Mouse (Mus musculus) kidney, adult 18-20 months (tissue): ENCODE results near the gene Nxn.
"Not testable (repeated sequence)": the region's sequence is repeated elsewhere in the genome, so short reads cannot be mapped to it uniquely, and the experiment has no call there.

Experiments used
- DNase-seq: peaks from one replicate; pipeline ENCODE4 v3.0.0; 2021

Nxn gene

DNA sequence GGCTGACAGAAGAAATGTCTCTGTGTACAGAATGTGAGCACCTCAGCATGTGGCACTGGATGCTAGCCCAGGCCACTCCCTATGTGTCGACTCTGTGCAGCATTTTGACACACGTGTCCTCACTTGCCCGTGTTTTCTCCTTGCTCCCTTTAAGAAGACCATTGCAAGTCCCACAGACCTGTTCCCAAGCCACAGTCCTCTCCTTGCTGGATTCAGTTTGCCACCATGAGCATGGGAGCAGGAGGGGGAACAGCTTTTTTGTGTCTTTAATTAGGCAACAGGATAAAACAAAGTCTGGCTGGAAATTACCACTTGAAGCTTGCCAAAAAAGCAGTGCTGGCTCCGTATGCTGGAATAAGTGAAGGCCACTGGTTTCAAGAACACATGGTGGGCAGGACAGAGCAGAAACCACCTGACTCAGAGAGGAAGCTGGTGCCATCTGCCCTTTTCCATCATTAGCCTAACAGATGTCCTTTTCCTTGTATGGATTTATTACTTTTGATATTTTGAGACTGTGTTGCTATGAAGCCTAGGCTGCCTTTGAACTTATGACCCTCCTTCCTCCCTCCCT is 143.4 kb downstream of the Nxn start:
- DNase-seq: no peak

DNA sequence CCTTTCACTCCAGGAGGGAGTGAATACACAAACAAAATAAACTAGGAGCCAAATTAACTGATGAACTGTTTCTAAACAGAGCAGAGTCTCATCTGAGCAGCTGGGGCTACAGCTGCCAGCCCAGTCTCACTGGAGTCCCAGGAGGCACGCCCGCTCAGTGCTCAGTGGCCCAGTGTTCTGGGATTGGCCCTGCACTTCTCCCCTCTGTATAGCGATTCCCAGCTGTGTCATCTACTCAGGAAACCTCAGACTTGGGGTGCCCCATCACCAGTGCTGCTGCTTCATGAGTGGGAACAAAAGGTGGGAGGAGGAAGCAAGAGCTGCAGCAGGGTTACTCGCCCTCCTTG is 145.0 kb downstream of the Nxn start:
- no peak for DNase-seq

DNA sequence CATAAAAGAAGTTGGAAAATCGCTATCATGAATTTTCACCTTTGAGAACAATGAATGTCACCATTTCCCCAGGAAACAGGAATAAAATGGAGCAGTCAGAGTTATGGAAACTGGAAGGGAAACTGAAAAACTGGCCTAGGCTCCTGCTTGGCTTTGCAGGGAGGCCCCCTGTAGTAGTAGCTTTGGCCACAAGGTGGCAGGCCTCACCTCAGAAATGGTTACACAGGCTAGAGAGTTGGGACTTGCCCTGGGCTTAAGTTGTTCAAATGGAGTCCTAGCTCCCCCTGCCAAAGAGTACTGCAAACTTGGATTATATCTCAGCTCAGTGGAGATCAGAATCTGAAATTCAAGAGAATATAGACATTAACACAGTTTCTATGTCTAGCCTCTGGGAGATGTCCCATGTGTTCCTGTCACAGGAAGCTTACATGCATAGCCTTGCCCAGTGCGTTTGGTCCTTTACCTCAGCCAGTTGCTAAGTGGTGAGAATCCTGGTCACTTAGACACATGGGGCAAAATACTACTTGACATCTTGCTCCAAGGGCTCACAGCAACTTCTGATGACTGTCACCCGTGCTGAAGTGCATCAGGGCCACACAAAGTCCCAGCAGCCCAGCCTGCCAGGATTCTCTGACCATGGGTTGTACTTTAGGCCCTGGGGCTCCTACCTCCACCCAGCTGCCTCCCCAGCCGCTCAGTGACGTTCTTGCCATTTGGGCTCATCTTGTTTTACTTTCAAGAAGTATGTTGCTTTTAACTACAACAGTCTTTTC is 145.6 kb downstream of the Nxn start:
- DNase-seq: peak; percentile 90

DNA sequence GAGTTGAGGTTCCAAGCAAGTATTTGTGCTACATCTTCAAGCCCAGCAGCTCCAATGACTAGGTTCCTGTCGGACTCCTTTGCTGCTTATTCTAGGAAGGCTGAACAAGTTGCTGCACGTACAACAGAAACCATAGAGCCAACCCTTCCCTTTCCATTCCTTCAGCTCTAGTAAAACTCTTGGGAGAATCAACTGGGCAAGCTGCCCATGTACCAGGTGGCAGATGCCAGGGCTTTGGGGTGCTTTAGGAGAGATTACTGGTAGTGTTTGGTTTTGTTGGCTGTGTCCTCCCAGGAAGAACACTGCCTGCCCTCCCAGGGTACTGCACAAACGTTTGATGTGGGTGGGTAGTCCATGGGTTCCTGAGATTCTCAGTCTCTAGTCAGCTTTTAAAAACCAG is 146.9 kb downstream of the Nxn start:
- no peak for DNase-seq

DNA sequence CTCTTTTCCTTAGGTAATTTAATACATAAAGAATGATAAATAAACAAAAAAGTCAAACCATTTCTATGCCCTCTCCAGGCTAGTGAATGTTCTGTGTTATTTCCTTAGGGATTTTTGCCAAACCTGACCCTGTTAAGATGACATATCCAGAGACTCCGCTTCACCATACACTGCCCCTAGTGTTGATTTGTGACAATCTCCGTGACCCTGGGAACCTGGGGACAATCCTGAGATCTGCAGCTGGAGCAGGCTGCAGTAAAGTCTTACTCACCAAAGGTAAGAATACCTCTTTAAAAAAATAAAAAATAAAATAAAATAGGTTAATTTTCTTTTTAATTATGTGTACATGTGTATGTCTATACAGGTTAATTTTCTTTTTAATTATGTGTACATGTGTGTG is 151.7 kb downstream of the Nxn start:
- DNase-seq: no peak

DNA sequence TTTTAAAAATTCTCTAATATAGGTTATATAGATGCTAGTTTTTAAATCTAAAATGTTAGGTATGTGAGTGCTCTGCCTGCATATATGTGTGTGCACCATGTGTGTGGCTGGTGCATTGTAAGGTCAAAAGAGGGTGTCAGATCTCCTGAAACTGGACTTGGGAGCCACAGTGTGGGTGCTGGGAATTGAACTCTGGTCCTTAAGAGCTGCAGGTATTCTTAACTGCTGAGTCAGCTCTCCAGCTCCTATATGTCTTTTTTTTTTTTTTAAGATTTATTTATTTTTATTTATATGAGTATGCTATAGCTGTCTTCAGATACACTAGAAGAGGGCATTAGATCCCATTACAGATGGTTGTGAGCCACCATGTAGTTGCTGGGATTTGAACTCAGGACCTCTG is 152.5 kb downstream of the Nxn start:
- no peak for DNase-seq

DNA sequence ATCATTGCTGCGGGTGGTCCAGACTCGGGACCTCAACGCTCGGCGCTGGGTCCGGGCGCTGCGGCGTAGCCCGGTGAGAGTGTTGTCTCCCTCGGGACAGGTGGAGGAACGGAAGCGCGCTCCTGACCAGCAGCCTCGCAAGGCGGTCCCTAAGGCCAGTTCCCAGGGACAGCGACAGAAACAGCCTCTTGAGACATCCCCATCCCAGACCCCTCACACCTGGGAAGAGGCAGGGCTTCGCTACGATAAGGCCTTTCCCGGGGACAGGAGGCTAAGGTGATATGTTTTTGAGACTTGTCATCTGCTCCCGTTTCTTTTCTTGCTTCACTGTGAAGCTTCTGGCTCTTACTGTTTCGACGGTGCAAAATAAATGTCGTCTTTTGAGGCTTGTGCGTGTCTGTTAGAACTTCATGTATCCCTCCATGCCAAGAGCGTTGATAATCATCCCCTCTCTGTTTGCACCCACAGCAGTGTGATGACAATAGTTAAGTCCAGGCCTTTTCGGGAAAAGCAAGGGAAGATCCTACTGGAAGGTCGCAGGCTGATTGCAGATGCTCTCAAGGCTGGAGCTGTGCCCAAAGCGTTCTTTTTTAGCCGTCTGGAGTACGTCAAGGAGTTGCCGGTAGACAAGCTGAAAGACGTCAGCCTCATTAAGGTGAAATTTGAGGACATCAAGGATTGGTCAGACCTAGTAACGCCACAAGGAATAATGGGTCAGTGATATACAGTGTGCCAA is 155.0 kb downstream of the Nxn start:
- no peak for DNase-seq

DNA sequence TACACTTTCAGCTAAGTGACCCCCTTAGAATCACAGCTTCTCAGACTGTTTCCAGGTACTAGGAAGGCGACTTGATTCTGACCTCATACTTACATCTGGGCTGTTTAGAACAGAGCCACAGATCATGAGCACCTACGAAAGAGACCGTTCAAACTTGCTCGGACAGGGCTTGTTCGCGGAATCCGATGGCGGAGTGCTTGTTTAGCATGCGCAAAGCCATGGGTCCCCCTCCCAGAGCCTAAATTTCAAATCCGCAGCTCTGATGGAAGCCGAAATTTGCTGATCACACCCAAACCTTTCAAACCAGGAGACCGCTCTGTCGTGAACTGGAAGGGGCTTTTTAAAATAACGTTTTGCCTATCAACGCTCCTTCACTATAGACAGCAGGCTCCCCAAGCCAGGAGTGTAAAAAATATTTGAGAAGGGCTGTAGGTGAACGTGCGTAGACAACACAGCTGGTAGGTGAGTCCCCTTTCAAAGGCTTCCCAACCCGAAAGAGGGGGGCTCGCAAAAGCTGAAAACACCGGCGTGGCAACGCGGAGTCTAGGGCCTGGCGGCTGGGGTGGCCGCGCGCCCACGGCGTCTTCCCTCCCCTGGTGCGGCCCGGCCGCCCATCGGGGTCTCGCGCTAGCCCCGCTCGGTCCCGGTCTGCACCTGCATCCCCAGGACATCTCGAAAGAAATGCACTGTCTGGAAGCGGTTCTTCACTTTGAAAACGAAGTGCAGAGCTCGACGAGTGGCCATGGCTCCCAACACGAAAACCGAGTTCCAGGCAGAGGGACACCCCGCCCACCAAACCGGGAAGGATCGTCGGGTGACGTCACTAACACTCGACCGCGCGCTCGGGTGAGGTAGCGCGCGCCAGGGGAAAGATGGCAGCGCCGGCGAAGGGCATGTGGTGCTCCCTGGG is 155.8 kb downstream of the Nxn start, which contains the start of the genes Mrm3 and Glod4:
TSS of gene Mrm3 (plus strand) at position 815 of the 910 bp plus-strand sequence.
TSS of gene Glod4 (minus strand) at position 825 of the 910 bp plus-strand sequence.
- peak; percentile 92 for DNase-seq

DNA sequence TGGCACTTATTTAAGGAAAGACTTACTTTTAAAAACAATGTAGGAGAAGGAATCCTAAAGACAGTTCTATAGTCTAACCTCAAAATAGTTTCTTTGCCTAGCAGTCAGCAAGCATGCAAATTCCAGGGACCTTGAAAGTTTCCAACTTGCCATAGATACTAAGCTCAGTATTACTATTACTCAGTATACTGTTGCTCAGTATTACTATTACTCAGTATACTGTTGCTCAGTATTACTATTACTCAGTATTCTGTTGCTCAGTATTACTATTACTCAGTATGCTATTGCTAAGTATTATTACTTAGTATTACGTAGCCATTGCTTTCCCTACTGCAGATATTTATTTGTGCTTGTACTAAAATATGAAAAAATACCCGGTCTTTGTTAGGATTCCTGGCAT is 159.2 kb downstream of the Nxn start:
- DNase-seq: no peak

DNA sequence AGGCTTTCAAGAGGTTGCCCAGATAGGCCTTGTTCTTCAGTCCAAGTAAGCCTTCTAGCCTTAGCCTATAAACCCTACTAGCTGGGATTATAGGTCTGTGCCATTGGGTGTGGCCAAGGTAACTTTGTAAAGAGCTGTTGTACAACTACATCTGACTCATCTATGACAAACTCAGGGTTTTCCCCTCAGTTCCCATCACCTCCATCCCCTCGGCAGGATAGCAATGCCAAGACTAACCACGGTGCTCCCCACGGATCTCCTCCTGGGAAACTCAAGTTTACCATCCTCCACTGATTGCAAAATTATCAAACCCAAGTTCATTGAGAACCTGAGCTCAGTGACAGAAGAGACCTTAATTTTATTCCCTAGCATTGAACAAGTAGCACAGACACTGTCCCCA is 162.8 kb downstream of the Nxn start:
- DNase-seq: no peak

DNA sequence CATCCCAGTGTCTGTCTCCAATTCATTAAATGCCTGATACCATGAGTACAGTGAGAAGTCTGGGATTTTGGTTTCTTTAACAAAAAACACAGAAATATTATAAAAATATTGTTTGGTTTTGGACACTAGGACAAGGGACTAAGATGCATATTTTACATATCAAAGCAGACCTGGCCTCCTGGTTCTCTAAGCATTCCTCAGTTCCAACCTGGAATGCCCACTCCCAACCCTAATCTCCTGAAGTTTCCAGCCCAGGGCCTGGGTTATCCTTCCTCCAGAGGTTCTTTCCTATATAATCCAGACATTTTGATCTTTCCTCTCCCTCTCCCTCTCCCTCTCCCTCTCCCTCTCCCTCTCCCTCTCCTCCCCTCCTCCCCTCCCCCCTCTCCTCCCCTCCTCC is 173.9 kb downstream of the Nxn start:
- no peak for DNase-seq

DNA sequence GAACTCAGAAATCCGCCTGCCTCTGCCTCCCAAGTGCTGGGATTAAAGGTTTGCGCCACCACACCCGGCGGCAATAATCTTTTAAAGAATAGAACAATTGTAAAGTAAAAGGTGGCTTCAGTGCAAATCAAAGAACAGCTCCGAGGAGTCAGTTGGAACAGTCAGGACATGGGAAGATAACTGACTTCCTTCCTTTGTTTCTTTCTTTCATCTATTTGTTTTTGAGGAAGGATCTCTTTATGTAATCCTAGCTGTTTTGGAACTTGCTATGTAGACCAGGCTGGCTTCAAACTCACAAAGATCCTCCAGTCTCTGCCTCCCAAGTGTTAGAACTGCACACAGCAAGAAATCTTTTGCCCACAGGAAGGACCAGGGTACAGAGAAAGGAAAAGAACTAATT is 174.3 kb downstream of the Nxn start:
- DNase-seq: no peak

DNA sequence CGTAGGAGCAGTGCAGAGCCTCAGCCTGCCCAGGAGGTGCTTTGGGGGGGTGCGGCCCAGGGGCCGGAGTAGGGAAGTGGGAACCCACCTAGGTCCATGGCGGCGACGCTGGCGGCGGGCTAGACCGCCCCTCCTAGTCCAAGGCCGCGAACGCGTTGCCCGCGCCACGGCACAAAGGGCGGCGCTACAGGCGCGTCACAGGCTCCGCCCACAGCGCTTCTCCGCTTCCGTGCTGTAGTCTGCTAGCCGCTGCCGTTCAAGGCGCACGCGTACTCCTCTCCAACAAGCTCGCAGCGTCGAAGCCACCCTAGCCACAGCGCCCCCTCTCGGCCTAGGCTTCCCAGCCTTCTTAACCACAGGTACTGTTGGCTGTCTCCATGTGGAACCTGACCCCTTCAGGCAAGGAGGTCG is 181.5 kb downstream of the Nxn start, which contains the start of the genes Dbil5 and Gemin4:
TSS of gene Dbil5 (plus strand) at position 219 of the 411 bp plus-strand sequence.
TSS of gene Gemin4 (minus strand) at position 275 of the 411 bp plus-strand sequence.
- peak; percentile 96 for DNase-seq

DNA sequence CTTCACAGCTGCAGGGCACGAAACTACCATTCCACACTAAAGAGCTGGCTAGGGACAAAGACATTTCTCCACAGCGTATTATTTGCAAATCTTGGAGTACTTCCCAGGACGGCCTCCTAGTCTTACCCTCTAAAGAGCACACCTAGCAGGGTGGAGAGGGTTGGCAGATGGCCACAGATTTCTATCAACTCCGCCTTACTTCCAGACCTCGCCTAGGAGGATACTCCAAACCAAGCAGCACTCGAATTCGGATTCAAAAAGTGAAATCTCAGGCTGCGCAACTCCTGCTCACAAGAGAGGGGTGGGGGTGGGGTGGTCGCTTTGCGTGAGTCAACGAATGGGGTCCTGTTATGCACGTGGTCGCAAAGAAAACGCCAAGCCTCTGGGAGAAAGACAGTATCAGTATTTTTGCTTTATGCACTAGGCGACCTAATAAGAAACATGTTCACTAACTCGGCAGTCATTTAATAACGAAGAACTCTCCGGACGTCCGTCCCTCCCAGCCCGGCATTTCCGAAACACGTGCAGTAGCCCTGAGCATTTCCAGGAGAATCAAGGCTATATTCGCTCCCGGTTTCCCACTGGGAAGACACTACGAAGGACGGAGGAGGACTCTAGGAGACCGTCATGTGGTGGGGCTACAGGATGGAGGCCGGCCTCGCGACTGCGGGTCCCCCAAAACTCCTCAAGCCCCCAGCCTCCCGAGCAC is 182.1 kb downstream of the Nxn start:
- peak; percentile 48 for DNase-seq

DNA sequence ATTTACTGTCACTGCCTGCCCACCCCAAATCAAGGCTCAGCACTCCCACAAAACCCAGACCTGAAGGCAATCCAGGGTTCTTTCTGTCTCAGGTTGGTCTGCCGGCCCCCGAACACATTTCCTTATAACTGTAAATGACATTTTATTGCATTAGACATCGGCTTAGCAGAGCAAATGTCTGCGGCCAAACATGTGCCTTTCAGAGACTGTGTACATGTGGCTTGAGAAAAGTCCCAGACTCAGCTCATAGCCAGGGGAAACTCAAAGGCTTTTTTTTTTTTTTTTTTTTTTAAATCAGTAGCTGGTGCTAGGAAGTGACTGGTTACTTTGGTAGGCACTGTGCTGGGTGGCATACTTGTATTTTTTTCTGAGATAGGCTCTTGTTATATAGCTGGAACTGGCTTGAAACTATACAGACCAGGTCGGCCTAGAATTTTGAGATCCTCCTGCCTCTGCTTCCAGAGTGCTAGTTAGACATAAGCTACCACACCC is 182.8 kb downstream of the Nxn start:
- no peak for DNase-seq

DNA sequence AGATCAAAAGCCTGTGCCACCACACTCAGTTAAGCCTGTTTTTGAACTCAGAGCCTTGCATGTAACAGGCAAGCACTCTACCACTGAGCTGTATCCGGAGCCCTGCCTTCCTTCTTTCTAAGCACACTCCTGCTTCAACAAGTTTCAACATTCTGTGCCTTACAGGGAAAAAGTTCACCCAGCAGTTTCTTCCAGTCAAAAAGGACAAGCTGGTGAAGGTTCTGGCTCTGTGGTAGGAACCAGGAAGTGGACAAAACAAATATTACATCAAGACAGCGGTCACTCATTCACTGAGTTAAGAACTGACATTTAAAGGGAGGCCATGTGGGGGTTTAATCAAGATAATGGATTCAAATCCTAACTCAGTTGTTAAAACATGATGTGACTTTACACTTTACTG is 183.9 kb downstream of the Nxn start:
- no peak for DNase-seq

DNA sequence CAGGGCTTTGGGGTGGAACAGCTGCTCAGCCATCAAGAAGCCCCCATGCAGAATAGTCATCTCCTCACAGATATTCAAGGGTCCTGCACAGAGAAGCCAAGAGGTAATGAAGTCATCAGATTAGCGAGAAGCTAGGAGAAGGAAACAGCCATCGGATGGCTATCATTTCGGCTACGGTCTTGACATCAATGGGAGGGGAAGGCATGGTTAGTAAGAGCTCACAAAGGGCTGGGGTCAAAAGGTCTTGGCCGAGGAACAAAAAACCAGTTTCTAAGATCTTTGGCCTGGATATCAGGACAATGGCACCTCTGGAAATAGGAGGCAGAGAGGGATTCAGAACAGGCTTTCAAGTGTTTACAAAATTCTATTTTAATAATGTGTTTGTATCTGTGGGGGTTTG is 185.1 kb downstream of the Nxn start:
- DNase-seq: no peak

DNA sequence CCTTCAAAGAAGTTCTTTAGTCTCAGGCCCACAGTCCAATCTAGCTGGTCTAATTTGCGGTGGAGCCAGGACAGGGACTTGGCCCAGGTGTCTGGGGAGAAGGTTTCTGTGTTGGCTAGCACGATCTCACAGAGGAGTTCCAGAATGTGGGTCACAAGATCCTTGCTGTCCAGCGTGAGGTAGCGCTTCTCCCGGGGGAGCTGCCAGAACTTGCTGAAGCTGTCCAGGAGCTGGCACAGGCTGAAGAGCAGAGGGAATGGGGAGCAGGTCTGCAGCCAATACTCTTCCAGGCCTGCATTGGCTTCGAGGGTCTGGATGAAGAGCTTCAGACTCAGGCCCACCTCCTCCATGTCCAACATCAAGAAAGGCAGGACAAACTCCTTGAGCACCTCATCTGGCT is 187.3 kb downstream of the Nxn start:
- not testable (repeated sequence) for DNase-seq

DNA sequence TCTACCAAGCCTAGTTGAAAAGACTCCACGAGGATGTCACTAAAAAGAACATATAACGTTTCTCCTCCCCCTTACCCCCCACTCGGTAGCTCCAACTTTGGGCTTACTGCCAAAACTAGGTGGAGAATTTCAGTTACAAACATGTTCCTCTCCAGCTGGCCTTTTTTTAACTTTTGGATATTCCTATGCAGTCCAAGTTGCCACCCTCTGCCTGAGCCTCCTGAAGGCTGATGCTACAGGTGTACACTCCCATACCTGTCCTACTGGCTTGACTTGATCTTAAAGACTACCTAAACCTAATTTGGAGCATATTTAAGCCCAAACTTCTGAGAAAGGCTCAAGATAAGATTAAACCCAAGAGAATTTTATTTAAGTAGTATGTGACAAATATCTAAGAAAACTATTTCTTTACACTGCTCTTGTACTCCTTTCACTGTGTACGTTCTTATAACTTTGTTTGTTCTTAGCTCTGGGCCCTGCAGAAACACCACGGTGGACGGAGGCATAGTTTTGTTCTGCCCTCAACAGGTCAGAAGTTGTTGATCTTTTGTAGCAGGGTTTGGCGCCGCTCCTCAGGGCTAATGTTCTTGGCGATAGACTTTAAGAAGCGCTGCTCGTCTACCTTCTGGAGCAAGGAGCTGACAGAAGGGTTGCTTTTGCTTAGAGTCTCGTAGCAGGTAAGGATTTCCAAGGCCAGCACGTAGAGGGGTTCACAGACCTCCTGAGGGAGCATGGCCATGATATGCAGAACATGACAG is 188.5 kb downstream of the Nxn start:
- DNase-seq: no peak
